Mouse (Mus musculus): ENCODE measurements around the gene Mllt10.
A peak's percentile ranks its signal among the peaks of the same experiment; 100 is the strongest.

Gene Mllt10

DNA sequence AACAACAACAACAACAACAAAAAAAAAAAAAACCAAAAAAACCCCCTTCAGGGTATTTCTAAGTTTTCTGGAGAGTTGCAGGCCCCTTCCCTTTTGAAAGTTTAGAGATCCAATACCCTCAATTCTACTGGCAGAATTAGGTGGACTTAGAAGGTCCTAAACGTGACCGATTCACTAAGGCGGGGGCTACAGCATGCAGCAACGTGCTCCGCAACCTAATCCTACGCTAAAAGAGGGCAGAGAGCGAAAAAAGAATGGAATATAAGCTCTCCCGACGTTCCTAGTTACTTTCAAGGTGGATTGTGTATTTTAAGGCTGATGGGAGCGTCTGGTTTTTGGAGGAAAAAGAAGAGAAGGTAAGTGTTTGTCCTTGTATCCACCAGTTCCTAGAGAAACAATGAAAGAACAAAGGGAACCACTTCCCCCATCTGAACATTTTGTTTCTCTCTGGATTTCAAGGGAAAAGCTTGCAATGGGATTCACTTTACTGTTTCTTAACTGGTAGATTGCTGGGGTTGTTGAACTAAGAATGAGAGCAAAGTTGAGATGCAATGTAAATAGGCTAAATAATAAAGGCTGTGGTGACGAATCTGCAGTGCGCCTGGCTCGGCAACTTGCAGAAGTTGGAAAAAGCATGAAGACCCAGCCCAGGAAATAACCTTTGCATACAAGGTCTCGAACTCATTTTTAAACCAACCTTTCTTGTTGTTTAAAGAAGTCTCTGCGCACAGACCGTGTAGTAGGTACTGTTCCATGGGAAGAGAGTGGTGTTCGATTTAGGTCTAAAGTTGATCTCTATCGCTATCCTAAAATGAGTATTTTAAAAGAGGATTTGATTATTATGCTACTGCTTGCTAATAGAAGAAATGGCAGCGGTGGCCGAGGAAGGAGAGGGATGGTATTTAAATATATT, at the start of gene Mllt10:
Mllt10 (plus strand) TSS at position 222 of the 913 bp plus-strand sequence.
- DNase-seq (ENCODE audit: extremely low spot score), result peak; percentile 71

DNA sequence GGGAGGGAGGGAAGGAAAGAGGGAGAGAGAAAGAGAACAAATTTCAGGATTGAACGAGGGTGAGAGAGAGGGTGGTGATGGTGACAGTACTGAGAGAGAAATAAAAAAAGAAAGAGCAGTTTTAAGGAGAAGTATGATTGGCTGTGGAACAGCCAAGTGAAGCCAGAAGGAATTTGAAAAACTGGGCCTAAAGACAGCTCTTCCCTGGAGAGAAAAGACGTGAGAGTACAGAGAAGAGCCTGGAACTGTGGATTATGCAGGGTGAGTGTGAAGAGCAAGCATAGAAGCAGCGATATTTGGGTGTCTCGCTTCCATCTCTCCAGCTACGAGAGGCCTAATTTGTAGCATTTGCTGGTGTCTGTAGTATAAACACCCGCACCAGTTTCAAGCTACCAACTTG, 43.8 kb upstream of the Mllt10 start:
- DNase-seq (ENCODE audit: extremely low spot score), result no peak

DNA sequence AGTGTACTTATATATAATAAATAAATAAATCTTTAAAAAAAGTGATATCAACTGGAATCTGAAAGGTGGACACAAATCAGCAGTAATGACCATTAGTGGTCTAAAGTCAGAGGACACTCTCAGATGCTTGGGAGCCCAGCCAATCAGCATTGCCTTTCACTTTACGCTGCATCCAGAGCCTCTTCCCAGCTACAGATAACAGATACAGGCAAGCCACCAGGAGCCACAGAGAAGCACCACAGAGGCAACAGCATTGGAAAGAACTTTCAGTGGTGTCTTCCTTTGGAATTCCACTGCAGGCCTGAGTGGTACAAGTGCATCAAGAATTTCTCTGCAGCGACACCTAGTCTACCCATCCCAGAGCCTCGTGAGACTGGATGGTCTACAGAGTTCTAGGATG, 42.2 kb upstream of the Mllt10 start:
- no peak for DNase-seq (ENCODE audit: extremely low spot score)

DNA sequence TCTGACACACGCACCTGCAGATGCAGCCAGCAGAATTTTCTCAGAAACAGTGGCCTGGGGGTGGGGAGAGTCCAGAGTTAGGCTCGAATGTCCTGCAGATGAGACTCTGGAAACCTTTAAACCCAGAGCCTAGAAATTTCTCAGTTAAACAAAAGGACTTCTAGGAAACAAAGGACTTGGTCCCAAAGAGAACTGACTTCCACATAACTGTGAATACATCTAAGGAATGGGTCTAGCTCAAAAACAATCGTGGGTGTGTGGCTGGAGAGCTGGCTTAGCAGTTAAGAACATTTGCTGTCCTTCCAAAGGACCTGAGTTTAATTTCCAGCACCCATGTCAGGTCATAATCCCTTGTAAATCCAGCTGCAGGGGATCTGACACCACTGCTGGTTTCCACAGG, 39.5 kb upstream of the Mllt10 start:
- DNase-seq (ENCODE audit: extremely low spot score), result no peak

DNA sequence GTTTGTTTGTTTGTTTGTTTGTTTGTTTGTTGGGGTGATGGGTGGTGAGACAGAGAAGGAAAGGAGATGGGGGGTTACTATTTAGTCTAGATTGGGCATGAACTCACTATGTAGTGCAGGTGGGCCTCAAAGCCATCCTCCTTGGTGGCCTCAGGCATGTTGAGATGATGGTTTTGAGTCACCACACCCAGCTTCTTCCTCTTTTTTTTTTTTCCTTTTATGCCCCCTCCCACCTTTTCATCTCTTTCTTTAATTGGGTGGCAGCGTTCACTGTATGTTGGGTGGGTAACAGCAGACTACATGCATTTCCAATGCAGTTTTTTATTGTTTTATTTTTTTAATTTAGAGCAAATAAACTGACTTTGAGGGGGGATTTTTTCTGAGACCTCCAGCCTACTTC, 38.4 kb upstream of the Mllt10 start:
- DNase-seq (ENCODE audit: extremely low spot score), result no peak

DNA sequence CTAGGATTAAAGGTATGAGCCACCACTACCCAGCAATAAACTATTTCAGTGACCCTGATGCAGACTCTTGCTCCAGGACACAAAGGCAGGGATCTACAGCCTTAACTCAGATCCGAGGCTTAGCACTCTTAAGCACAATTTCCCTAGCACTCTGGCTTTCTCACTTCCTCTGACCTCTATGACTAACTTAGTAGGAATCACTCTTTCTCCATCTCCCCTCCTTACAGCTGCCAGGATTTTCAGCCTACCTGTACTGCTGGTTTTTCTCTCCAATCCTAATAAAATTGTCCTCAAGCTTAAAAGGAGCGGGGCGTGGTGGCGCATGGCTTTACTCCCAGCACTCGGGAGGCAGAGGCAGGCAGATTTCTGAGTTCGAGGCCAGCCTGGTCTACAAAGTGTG, 37.7 kb upstream of the Mllt10 start:
- no peak for DNase-seq (ENCODE audit: extremely low spot score)

DNA sequence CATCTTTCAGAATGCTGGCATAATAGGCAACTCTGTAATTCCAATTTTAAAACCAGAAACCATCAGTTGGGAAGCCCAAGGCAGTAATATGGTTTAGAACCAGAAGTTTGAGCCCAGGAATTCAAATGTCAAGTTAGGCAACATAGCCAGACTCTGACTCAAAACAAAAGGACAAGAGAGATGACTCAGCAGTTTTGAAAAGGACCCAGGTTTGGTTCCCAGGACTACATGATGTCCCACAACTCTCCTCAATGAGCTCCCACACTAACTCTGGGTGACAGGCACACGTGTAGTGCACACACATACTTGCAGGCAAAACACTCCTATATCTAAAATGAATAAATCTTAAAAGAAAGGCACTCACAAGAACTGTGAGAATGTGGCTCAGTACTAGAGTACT, 35.9 kb upstream of the Mllt10 start:
- DNase-seq (ENCODE audit: extremely low spot score), result no peak

DNA sequence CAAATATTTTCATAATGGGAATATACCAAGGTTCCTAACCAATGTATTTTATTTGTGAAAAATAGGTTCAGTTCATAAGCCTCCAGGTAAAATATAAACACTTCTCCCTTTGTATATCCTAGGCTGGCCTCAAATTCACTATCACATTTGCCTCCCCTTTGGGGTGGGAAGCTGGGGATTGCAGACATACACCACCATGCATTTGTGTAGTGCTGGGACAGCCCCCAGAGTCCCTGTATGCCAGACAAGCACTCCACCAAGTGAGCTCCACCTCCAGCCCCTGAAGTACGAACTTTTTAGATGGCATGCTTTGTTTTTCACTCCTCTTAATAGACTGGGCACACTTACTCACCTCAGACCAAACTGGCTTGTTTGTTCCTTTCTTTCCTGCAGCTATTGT, 32.2 kb upstream of the Mllt10 start:
- no peak for DNase-seq (ENCODE audit: extremely low spot score)

DNA sequence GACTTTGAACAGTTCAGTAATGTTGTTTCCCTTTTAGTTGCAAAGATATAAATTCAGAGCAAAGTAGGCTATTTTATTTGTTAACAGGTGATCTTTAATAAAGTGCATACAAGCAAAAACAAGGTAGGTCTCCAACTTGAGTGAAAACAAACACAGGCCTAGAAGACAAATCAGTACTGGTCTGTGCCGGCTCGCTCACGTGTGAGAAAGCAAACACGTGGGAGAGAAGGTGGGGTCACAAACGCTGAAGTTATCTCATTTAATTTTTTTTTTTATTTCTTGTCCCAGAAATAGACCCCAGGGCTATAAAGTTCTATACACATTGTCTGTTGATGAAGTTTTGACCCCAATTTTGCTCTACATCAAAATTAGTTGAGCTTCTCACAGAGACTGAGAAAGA, 29.9 kb upstream of the Mllt10 start:
- no peak for DNase-seq (ENCODE audit: extremely low spot score)

DNA sequence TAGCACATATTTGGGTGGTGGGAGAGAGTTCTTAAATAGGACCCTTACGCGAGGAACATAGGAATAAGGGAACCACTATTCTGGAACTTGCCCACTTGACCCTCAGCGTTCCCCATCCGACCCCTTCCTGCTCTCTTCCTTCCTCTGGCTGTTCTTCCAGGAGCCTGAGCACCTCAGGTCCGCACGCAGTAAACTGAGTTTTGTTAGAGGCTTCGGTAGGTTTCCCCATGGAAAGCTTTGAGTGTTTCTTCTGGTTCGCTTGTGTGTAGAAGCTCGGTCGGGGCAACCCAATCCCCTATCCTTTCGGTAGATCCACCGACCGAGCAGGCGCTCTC, 29.3 kb upstream of the Mllt10 start:
- DNase-seq (ENCODE audit: extremely low spot score), result no peak

DNA sequence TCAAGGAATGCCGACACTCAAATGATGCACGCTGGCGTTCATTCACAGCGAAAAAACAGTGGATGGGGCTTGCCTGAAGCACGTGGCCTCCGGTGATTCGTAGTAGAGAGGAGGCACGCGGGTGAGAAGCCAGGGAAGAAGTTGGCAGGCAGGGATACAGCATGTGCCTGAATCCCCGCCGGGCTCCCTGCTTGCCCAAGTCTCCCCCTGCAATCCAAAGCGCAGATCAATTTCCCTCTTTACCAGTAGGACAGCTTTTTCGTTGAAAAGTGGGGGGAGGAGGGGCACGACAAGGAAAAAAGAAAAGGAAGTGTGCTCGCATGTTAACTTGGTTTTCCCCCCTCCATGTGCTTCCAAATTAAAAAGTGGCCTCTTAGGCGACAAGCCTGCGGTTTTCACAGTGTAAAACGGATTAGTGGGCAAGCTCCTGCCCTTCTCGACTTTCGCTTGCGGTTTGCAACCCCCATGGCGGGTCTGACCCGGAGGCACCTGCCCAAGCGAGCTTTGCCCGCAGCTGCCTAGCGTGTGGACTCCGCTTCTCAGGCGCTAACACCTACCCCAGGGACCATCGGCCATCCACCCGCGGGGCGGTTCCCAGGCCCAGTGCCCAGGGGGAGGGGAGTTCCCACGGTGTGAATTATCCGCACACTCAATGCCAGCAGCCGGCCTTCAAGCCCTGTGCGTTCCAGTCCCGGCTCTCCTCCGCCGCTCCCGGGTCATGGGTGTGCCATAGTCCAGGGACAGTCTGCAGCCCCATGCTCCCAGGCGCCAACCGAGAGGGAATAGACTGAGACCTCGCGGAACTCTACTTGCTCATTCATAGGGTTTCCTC, 28.7 kb upstream of the Mllt10 start:
- peak; percentile 77 for DNase-seq (ENCODE audit: extremely low spot score)

DNA sequence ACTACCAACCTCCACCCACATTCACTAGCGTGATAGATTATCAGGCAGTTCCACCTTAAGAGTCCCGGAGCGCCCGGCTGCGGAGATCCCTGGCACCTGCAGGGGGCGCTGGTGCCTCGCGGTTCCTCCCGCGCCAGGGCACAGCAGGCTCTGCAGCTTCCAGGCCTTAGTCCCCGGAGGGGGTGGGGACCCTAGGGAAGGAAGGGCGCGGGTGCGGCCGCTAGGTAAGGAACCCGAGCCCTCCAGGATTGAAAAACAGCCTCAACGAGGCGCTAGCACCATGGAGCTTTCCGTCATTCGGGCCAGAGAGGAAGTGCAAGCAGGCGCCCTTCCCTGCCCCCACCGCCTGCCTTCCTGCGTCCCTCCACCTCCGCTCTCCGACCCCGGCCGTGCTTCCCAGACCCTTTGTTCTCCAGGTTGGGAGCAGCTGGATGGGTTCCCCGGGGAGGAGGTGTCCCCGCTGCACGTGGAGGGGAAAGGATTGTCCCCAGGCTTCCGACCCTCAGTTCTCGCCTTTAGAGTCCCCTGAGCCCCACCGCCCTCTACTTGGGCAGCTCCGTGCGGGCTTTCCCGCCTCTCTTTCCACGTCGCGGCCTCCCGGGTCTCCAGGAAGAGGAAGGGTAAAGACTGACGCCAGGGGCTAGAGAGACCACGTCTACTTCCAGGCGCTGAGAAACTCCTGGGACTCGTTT, 27.4 kb upstream of the Mllt10 start:
- peak; percentile 96 for DNase-seq (ENCODE audit: extremely low spot score)

DNA sequence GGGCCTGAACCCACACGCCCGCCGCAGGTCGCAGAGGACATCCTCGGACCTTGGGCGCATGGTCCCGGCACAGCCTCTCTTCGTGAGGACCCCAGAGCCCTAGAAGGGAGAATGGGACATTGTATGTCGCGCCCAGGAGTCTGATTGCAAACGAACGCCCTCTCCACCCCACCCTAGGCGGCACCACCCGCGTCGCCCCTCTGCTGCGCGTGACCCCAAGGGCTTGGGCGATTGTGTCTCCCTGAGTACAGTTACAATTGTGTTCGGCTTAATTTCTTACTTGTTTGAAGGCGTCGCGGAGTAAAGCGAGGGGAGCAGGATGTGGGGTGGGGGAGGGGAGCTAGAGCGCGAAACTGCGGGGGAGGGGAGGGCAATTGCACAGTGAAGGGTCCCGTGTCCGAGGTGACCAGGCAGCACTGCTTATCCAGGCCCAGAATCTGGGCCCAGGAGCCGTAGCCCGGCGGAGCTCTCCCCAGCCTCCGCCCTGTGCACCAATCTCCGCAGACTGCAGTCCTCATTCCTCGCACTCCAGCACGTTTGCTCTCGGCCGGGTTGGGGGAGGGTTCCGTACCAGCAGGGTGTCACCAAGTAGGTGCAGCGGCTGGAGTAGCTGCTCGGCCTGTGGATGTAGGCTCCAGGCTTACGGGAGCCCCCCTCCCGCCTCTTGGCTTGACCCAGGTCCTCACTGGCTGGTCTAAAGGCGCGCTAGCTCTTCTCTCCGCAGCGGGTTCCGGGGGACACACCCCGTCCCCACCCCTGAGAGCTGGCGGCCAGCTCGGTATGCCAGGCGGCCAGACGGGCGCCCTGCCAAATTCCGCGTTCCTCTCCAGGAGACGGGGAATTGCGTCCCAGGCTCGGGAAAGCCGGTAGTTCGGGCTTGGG, 26.7 kb upstream of the Mllt10 start:
- peak; percentile 90 for DNase-seq (ENCODE audit: extremely low spot score)

DNA sequence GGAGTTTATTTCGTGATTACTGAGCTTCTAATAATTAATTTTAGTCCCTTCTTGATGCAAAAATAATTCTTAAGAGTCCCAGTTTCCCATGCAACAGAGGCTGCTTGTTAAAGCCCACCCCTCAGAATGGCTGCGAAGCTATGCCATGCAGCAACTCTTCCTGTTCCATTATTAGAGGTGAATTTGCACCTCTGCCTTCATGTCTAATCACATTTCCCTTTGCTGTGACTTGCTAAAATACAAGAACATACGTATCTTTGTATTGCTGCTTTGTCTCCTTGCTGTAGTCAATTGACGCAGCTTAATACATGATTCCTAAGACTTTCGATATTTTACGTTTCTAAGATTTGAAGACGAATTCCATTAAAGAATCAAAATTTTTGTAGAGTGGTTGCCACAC, 25.4 kb upstream of the Mllt10 start:
- peak; percentile 38 for DNase-seq (ENCODE audit: extremely low spot score)

DNA sequence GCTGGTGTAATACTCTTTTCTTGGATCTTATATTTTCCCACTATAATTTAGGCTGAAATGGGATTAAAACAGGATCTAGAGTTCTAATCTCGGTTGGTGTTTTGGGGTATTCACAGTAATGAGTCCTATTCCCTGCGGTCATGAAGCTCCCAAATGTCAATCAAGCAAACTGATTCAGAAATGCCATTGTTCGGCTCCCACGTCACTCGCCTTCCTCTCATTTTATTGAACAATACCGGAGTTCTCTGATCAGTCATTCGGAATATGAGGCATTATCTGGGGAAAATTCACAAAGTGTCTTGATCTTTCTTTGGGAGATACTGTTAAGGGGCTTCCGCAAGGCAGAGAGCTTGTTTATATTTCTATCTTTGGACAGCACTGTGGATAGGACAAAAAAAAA, 24.5 kb upstream of the Mllt10 start:
- DNase-seq (ENCODE audit: extremely low spot score), result peak; percentile 58

DNA sequence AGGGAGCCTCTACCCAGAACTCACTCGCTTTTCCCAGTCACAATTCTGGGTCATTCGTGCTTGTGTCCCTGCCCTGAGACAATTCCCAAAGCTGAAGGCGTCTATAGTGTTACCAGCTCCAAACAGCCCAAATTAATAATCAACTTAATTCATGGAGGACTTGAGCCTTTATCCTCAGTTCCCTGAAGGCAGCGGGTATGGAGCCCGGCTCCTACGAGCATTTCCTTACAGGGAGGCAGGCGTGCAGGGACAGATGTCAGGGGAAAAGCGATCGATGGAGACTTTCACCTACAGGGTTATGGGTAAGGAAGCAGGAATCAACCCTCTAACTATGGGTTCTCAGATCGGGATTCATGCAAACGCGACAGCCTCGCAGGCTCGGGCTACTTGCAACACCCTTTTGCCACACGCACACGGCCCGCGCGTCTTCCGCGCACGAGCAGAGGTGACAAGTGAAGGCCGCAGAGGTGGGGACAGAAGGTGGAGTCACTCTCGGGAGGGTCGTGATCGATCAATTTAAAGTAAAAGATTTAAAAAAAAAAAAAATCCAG, 23.7 kb upstream of the Mllt10 start:
- DNase-seq (ENCODE audit: extremely low spot score), result peak; percentile 78

DNA sequence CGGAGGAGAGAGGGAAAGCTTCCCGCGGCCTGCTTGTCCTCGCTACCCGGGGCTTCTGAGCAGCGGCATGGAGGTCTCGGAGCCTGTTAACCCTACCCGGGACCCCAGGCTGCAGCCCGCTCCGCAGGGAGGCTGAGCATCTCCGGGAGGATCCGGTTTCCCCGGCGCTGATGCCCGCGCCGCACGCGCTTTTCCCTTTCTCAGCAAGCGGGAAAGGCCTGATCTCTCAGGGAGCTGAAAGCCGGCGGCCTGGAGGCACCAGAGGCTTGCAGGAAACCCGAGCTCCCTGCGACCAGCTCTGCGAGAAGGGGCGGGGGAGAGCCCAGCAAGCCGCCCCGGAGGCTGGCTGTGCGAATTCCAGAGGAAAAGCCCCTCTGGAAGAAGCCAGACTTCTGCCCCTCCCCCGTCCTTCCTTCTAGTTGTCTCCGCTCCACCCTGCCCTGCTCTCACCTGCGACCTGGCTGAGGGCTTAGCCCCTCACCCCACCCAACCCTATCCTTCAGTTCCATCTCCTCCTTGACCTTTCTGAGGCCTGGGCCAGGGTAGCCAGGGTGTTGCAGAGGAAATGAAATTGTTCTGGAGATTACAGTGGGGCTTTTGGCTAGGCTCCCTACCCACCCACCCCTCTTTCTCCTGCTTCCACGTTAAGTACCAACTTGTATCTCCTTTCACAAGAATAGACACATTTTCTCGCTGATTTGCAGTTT, 23.1 kb upstream of the Mllt10 start:
- peak; percentile 89 for DNase-seq (ENCODE audit: extremely low spot score)

DNA sequence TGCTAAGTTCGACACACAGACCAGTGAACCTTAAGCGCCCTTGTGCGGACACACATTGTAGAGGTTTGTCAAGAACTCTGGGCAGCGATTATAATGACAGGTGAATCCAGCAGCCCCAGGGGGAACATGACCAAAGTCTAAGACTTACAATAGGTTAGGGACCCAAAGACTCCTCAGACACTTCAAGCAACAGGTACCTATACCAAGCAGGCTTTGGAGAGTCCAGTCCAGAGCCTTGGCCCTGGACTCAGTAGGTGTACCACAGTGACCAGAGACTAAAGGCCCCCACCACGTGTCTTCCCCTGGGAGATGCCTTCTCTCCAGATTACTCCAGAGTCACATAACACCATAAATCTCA, 22.5 kb upstream of the Mllt10 start:
- no peak for DNase-seq (ENCODE audit: extremely low spot score)

DNA sequence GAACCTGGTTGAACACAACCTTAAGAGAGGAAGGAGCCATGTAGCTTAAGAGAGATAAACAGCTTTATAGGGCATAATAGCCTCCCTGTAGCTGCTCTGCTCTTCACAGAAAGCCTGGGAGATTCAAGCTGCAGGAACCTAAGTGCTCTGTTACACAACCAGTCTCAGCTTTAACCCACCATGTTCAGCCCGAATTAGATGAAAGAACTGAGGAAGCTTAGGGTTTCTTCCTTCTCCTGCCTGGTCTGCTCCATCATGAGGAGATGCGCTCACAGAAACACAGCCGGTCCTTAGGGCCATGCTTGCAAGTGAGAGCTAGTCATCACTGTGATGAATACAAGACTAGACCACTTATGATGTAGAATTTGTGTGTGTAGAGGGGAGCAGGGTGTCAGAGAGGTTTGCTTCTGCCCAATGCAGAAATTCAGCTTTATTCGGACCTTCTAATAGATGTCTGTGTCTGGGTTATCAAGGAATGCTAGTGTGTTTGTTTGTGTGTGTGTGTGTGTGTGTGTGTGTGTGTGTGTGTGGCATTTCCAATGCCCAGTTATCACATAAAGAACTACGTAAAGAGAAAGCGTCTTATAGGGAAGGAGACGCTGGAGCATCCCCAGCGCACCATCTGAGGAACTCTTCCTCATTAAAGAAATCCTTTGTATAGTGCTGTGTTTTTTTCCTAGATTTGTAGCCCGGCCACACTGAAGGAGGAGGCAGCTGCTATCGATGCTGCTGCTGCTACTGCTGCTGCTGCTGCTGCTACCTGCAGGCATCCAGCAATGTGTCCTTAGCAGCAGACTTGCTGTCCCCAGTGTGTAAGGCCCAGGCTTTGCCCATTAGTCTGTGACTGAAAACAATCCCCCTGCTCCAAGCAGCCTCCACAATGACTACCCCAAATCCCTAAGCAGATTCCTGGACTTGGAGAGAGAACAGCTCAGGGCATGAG, 21.6 kb upstream of the Mllt10 start:
- DNase-seq (ENCODE audit: extremely low spot score), result peak; percentile 54
